10 mouse cellular contexts compared by ENCODE assay signal in the genomic region with DNA sequence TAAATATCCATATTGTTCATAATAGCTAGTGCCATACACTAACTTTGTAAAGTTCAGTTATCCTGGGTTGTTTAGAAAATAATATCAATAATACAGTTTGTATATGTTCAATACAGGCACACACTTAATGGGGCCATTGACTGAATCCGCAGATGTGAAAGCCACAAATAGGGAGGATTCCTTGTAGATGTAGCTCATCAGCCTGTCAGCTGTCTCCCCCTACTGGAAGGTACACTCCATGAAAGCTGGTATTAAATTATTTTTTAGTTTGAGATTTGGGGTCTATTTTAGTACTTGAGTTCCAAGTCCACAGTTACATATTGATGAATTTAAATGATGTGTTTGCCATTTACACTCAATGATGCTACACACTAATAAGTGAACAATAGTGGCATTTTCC. TPM values are rescaled to one million over a fixed set of nuclear protein-coding genes. Genes with fewer than 3 reads are reported as not detected.
DNase-seq lines count a peak whose midpoint lies in the region; ATAC-seq and TF ChIP-seq lines count a peak whose summit lies in the region.
"Had no signal": no experiment of that assay in that cellular context is flagged by ENCODE, and none has a peak within 500 bp of the region (broad histone marks: within the 10 kb centered on the region; RNA-seq: fewer than 3 reads in every experiment).

No protein-coding gene starts in this region.

- peak; percentile 22 for DNase-seq in heart, postnatal 0 days (ENCODE audit: low spot score)
- no peak for DNase-seq in midbrain, embryonic 11.5 days (ENCODE audit: low spot score, missing footprints)
- peak; percentile 54 for DNase-seq in brain, adult 2 months (ENCODE audit: low read depth, low spot score)
- DNase-seq in retina, embryonic 14.5 days (ENCODE audit: low spot score): peak; percentile 51
- no peak for DNase-seq in cerebellum, postnatal 36 days
- no peak for DNase-seq in layer of hippocampus, postnatal 25 days (ENCODE audit: extremely low spot score in 1 of 2, low spot score in 1 of 2)

- TF ChIP-seq EP300 in heart, postnatal 0 days (IDR thresholded peaks at IDR 0.05; ENCODE audit: low read depth): no peak

- WGBS in heart, postnatal 0 days: 20% methylated on average over 1 of the region's 1 CpGs
- WGBS in heart, embryonic 12.5 days: 33% methylated on average over 1 of the region's 1 CpGs
- WGBS in midbrain, embryonic 16.5 days: 46% methylated on average over 1 of the region's 1 CpGs
- 42% methylated on average over 1 of the region's 1 CpGs for WGBS in midbrain, embryonic 11.5 days

- no peaks in the 10 kb centered on the region for H3K4me1 ChIP-seq in heart, postnatal 0 days (ENCODE audit: control insufficient read depth, insufficient read depth)
- H3K4me1 ChIP-seq in heart, embryonic 12.5 days (replicated peaks): no peaks in the 10 kb centered on the region
- H3K4me1 ChIP-seq in midbrain, embryonic 16.5 days (ENCODE audit: control insufficient read depth, insufficient read depth, low read length): no peaks in the 10 kb centered on the region
- H3K4me1 ChIP-seq in midbrain, embryonic 11.5 days (ENCODE audit: control insufficient read depth, insufficient read depth, low read length): no peaks in the 10 kb centered on the region
- H3K4me1 ChIP-seq: hindbrain, embryonic 12.5 days; limb, embryonic 15.5 days had no signal

- ATAC-seq in heart, postnatal 0 days (ENCODE audit: insufficient read depth, low read depth): no peak
- no peak for ATAC-seq in heart, embryonic 12.5 days (ENCODE audit: insufficient number of reproducible peaks, low FRiP score)
- ATAC-seq in midbrain, embryonic 16.5 days: 0 out of 2 replicates have a peak, but pooled peaks have one; percentile 54
- ATAC-seq in midbrain, embryonic 11.5 days (ENCODE audit: low FRiP score): no peak

- no peaks in the 10 kb centered on the region for H3K9me3 ChIP-seq in heart, postnatal 0 days (replicated peaks; ENCODE audit: control insufficient read depth, low read length)
- no peaks in the 10 kb centered on the region for H3K9me3 ChIP-seq in heart, embryonic 12.5 days (replicated peaks)
- H3K9me3 ChIP-seq in midbrain, embryonic 16.5 days (replicated peaks; ENCODE audit: control insufficient read depth, low read length, poor library complexity, severe bottlenecking): no peaks in the 10 kb centered on the region
- no peaks in the 10 kb centered on the region for H3K9me3 ChIP-seq in midbrain, embryonic 11.5 days (ENCODE audit: control insufficient read depth, low read length)
- H3K9me3 ChIP-seq: hindbrain, embryonic 12.5 days; limb, embryonic 15.5 days had no signal

- no peak overlapping the region for H3K4me3 ChIP-seq in heart, postnatal 0 days (ENCODE audit: low read depth, low read length)
- H3K4me3 ChIP-seq in heart, embryonic 12.5 days: no peak overlapping the region
- H3K4me3 ChIP-seq in midbrain, embryonic 16.5 days (ENCODE audit: low read depth, low read length): no peak overlapping the region
- H3K4me3 ChIP-seq in midbrain, embryonic 11.5 days (ENCODE audit: low read depth, low read length): no peak overlapping the region
- H3K4me3 ChIP-seq: hindbrain, embryonic 12.5 days; limb, embryonic 15.5 days had no signal

- no peak overlapping the region for H3K9ac ChIP-seq in heart, postnatal 0 days (replicated peaks; ENCODE audit: low read depth, low read length)
- no peak overlapping the region for H3K9ac ChIP-seq in heart, embryonic 12.5 days
- no peak overlapping the region for H3K9ac ChIP-seq in midbrain, embryonic 16.5 days (ENCODE audit: low read depth, low read length)
- no peak overlapping the region for H3K9ac ChIP-seq in midbrain, embryonic 11.5 days (ENCODE audit: low read length)
- H3K9ac ChIP-seq: hindbrain, embryonic 12.5 days; limb, embryonic 15.5 days had no signal

- H3K36me3 ChIP-seq in heart, postnatal 0 days (replicated peaks; ENCODE audit: control insufficient read depth, insufficient read depth, low read length): no peaks in the 10 kb centered on the region
- no peaks in the 10 kb centered on the region for H3K36me3 ChIP-seq in heart, embryonic 12.5 days
- H3K36me3 ChIP-seq in midbrain, embryonic 16.5 days (ENCODE audit: control insufficient read depth, insufficient read depth, low read length): no peaks in the 10 kb centered on the region
- no peaks in the 10 kb centered on the region for H3K36me3 ChIP-seq in midbrain, embryonic 11.5 days (ENCODE audit: control insufficient read depth, insufficient read depth, low read length)
- H3K36me3 ChIP-seq: hindbrain, embryonic 12.5 days; limb, embryonic 15.5 days had no signal

- H3K27ac ChIP-seq in heart, postnatal 0 days (ENCODE audit: low read depth): no peak overlapping the region
- no peak overlapping the region for H3K27ac ChIP-seq in heart, embryonic 12.5 days (ENCODE audit: poor library complexity, severe bottlenecking)
- no peak overlapping the region for H3K27ac ChIP-seq in midbrain, embryonic 16.5 days (ENCODE audit: low read length)
- H3K27ac ChIP-seq in midbrain, embryonic 11.5 days (ENCODE audit: low read depth, low read length): no peak overlapping the region
- H3K27ac ChIP-seq: hindbrain, embryonic 12.5 days; limb, embryonic 15.5 days had no signal

- peak; percentile 54 for TF ChIP-seq CTCF in heart, postnatal 0 days (IDR thresholded peaks at IDR 0.05; ENCODE audit: low read depth)

- H3K27me3 ChIP-seq in heart, postnatal 0 days (ENCODE audit: control insufficient read depth, insufficient read depth, low read length): no peaks in the 10 kb centered on the region
- H3K27me3 ChIP-seq in heart, embryonic 12.5 days (replicated peaks): no peaks in the 10 kb centered on the region
- no peaks in the 10 kb centered on the region for H3K27me3 ChIP-seq in midbrain, embryonic 16.5 days (ENCODE audit: control insufficient read depth, insufficient read depth, low read depth, low read length)
- H3K27me3 ChIP-seq in midbrain, embryonic 11.5 days (ENCODE audit: control insufficient read depth, insufficient read depth, low read length): no peaks in the 10 kb centered on the region
- H3K27me3 ChIP-seq: hindbrain, embryonic 12.5 days; limb, embryonic 15.5 days had no signal

- no peak overlapping the region for H3K4me2 ChIP-seq in heart, postnatal 0 days (ENCODE audit: low read depth, low read length)
- H3K4me2 ChIP-seq in heart, embryonic 12.5 days: no peak overlapping the region
- no peak overlapping the region for H3K4me2 ChIP-seq in midbrain, embryonic 16.5 days (ENCODE audit: low read length)
- H3K4me2 ChIP-seq in midbrain, embryonic 11.5 days: no peak overlapping the region
- H3K4me2 ChIP-seq: hindbrain, embryonic 12.5 days; limb, embryonic 15.5 days had no signal

RNA-seq across cellular contexts. Expression of gene Tmprss7, which starts 17.0 kb away (rescaled TPM):
- not detected in 2 replicates for total RNA-seq in heart, postnatal 0 days (2014; rRNA removed; ENCODE audit: low replicate concordance)
- not detected in 2 replicates for polyA plus RNA-seq in heart, postnatal 0 days (2015; fragmentation: Nextera tagmentation; extraction: Ambion mirVana)
- not detected in 2 replicates for polyA plus RNA-seq in heart, embryonic 12.5 days (2016; fragmentation: Nextera tagmentation; extraction: Ambion mirVana)
- polyA plus RNA-seq in midbrain, embryonic 16.5 days (2015; fragmentation: Nextera tagmentation; extraction: Ambion mirVana): 0.75 and 0.93 TPM in 2 replicates
- polyA plus RNA-seq in midbrain, embryonic 11.5 days (2014; fragmentation: Nextera tagmentation; extraction: Ambion mirVana): 0.18 and 0.32 TPM in 2 replicates
- under 1 TPM; 0.64 to 0.89 TPM for total RNA-seq in layer of hippocampus, postnatal 25 days (2021)

RNA-seq across cellular contexts. Expression of gene BC016579, which starts 22.6 kb away (rescaled TPM):
- not detected in 2 replicates for total RNA-seq in heart, postnatal 0 days (2014; rRNA removed; ENCODE audit: low replicate concordance)
- not detected in 2 replicates for polyA plus RNA-seq in heart, postnatal 0 days (2015; fragmentation: Nextera tagmentation; extraction: Ambion mirVana)
- 0.26 and 0.31 TPM in 2 replicates for polyA plus RNA-seq in heart, embryonic 12.5 days (2016; fragmentation: Nextera tagmentation; extraction: Ambion mirVana)
- polyA plus RNA-seq in midbrain, embryonic 16.5 days (2015; fragmentation: Nextera tagmentation; extraction: Ambion mirVana): not detected in 2 replicates
- polyA plus RNA-seq in midbrain, embryonic 11.5 days (2014; fragmentation: Nextera tagmentation; extraction: Ambion mirVana): 0.08 TPM in 1 of 2 replicates, not detected in the other
- total RNA-seq in layer of hippocampus, postnatal 25 days (2021): under 1 TPM in 1 of 2 experiments, not detected in 1; 0.32 TPM
- polyA plus RNA-seq: hindbrain, embryonic 12.5 days had no signal

RNA-seq across cellular contexts. Expression of gene Tagln3, which starts 47.9 kb away (rescaled TPM):
- 1.3 TPM in 1 of 2 replicates, not detected in the other for total RNA-seq in heart, postnatal 0 days (2014; rRNA removed; ENCODE audit: low replicate concordance)
- polyA plus RNA-seq in heart, postnatal 0 days (2015; fragmentation: Nextera tagmentation; extraction: Ambion mirVana): 0.57 and 0.82 TPM in 2 replicates
- 10.0 and 10.2 TPM in 2 replicates for polyA plus RNA-seq in heart, embryonic 12.5 days (2016; fragmentation: Nextera tagmentation; extraction: Ambion mirVana)
- polyA plus RNA-seq in midbrain, embryonic 16.5 days (2015; fragmentation: Nextera tagmentation; extraction: Ambion mirVana): 337 and 369 TPM in 2 replicates
- polyA plus RNA-seq in midbrain, embryonic 11.5 days (2014; fragmentation: Nextera tagmentation; extraction: Ambion mirVana): 320 and 334 TPM in 2 replicates
- total RNA-seq in layer of hippocampus, postnatal 25 days (2021): 100 to 1,000 TPM; 259 to 275 TPM

Comparison
In these comparisons a context has a peak if more than half of its experiments do, and no peak if none do; other contexts are left out.
1. DNase-seq: peak in heart, postnatal 0 days (single experiment), brain, adult 2 months (single experiment) and retina, embryonic 14.5 days (single experiment); none in midbrain, embryonic 11.5 days (single experiment), cerebellum, postnatal 36 days (0 of 2) and layer of hippocampus, postnatal 25 days (0 of 2).
2. RNA of gene Tagln3, which starts 47.9 kb away (polyA plus RNA-seq): 337 to 369 TPM in midbrain, embryonic 16.5 days and 320 to 334 TPM in midbrain, embryonic 11.5 days; 10.0 to 10.2 TPM in heart, embryonic 12.5 days and 0.57 to 0.82 TPM in heart, postnatal 0 days; every median in the first group is over 10 times any median in the second.